Mouse (Mus musculus) right cerebral cortex, adult 18-20 months (tissue): Measurements from ENCODE around the gene Acot2.

ENCODE experiments used
- DNase-seq: peaks from one replicate; pipeline ENCODE4 v3.0.0; 2022; ENCODE audit warnings: mixed read lengths

Acot2 gene

GRCm38 (mm10) chr12:84038691-84039111 is 51.0 kb downstream of the Acot2 start, which contains the start of gene Gm49366:
TSS of gene Gm49366 (plus strand) at chr12:84038935.
- DNase-seq, result peak; percentile 46

GRCm38 (mm10) chr12:84042248-84042647 is 54.6 kb downstream of the Acot2 start:
- no peak for DNase-seq
